Mouse (Mus musculus) forebrain, embryonic 14.5 days (tissue): ENCODE measurements around the gene Prkn. TPM values are rescaled to one million over a fixed set of nuclear protein-coding genes. Genes with fewer than 3 reads are reported as not detected.

Experiments
- ATAC-seq: fragments of 200-750 bp; cut with Nextera tagmentation; 2 replicates; pipeline ENCODE4 v1.8.0; 2017; ENCODE audit warnings: mild to moderate bottlenecking, moderate library complexity
- DNase-seq: peaks from one replicate; pipeline ENCODE4 v3.0.0-alpha.2; 2015; ENCODE audit warnings: low spot score
- H3K27ac ChIP-seq: fragments of 300-500 bp; sonication (generic); 2 replicates; pipeline ENCODE4 v1.5.1; 2014; ENCODE audit warnings: low read depth, mild to moderate bottlenecking, control low read depth, low read length, moderate library complexity
- H3K27me3 ChIP-seq: fragments of 300-500 bp; sonication (generic); replicated peaks from 2 replicates; pipeline ENCODE4 v1.6.1; 2014; ENCODE audit warnings: low read length, control low read depth, mixed read lengths; ENCODE audit not compliant: control insufficient read depth, insufficient read depth
- H3K36me3 ChIP-seq: fragments of 300-500 bp; sonication (generic); 2 replicates; pipeline ENCODE4 v1.6.1; 2014; ENCODE audit warnings: low read length, control low read depth; ENCODE audit not compliant: control insufficient read depth, insufficient read depth
- H3K4me1 ChIP-seq: fragments of 300-500 bp; sonication (generic); 2 replicates; pipeline ENCODE4 v1.6.1; 2014; ENCODE audit warnings: antibody characterized with exemption, low read length, control low read depth; ENCODE audit not compliant: control insufficient read depth, insufficient read depth
- H3K4me2 ChIP-seq: fragments of 300-500 bp; sonication (generic); 2 replicates; pipeline ENCODE4 v1.6.1; 2014; ENCODE audit warnings: mild to moderate bottlenecking, control low read depth, low read length
- H3K4me3 ChIP-seq: fragments of 300-500 bp; sonication (generic); 2 replicates; pipeline ENCODE4 v1.5.1; 2014; ENCODE audit warnings: low read depth, low read length, control low read depth
- H3K9ac ChIP-seq: fragments of 300-500 bp; sonication (generic); 2 replicates; pipeline ENCODE4 v1.6.1; 2014; ENCODE audit warnings: mild to moderate bottlenecking, low read length, control low read depth, moderate library complexity
- H3K9me3 ChIP-seq: fragments of 300-500 bp; sonication (generic); replicated peaks from 2 replicates; pipeline ENCODE4 v1.6.1; 2016; ENCODE audit warnings: low read length, control low read depth, mixed read lengths; ENCODE audit not compliant: control insufficient read depth
- WGBS: fragments of 180-500 bp; shearing (Covaris S2); extraction: QIAGEN DNeasy Blood & Tissue Kit; methylation state at CpG from one replicate; pipeline ENCODE4 v1.1.7; 2014; 5-methylcytosine and 5-hydroxymethylcytosine counted together
- polyA plus RNA-seq: library from polyadenylated mRNA; unstranded; fragments of >200 nt; fragmentation: Nextera tagmentation; extraction: Ambion mirVana; gene quantifications from 2 replicates; pipeline ENCODE4 v1.2.1, GENCODE M21; 2014

The Prkn gene
- polyA plus RNA-seq = 1.6 and 2.0 TPM in 2 replicates

DNA sequence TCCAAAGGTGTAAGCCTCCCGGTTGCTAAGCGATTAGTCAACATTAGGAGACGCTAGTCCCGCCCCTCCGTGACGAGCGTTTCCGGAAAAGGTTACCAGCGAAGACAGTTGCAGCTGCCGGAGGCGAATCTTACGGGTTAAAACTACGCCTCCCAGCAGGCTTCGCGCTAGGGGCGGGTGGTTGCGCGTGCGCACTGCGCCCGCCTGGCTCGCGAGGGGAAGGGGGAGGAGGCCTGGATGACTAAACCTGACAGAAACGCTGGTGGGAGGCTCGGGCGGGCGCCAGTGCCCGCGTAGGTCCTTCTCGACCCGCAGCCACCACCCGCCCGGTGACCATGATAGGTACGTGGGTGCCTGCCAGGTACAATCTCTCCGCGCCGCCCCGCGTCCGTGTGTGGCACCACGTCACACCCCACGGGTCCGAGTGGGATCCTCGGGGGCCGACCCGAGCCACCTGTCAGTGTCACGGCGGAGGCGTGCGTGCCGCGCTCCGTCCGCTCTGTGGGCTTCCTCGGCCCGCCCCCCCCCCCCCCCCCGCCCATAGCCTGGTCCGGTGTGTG is at the start of gene Prkn, which contains the start of gene Pacrg:
Gene Prkn (plus strand): TSS at position 237 of the 560 bp plus-strand sequence.
Gene Pacrg (minus strand): TSS at position 164 of the 560 bp plus-strand sequence.
- H3K27me3 ChIP-seq = no peaks in the 10 kb centered on the region
- H3K36me3 ChIP-seq = no peaks in the 10 kb centered on the region
- H3K4me3 ChIP-seq = peak within 1 kb of the TSS; percentile 66
- H3K4me1 ChIP-seq = peaks cover 5% of the 10 kb centered on the region
- H3K9ac ChIP-seq = peak within 1 kb of the TSS; percentile 75
- H3K27ac ChIP-seq = peak within 1 kb of the TSS; percentile 48; the same call in 1 of the 2 replicates
- under 1% methylated on average over 44 of the region's 58 CpGs for WGBS
- peak within 1 kb of the TSS; percentile 78 for H3K4me2 ChIP-seq
- ATAC-seq = peak; percentile 97
- peak; percentile 100 for DNase-seq
- no peaks in the 10 kb centered on the region for H3K9me3 ChIP-seq

DNA sequence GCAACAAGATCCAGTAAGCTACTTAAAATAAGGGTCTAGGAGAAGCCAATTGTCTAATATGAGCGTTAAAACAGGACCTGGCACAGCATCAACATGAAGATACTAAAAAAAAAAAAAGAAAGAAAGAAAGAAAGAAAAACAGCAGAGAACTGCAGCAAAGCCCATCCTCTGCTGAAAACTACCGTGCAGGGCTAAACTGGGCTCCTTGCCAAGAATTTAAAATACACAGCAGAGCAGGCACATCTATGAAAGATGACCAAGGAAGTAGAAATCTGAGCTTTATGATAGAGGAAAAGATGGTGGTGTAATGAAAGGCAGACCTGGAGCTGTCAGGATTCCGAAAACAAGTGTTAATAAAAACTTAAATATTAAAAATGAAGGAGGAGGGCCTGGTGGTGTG is 48.5 kb upstream of the Prkn start:
- no peaks in the 10 kb centered on the region for H3K36me3 ChIP-seq
- no peak overlapping the region for H3K4me2 ChIP-seq
- DNase-seq (peak; percentile 62), ATAC-seq (no peak)
- H3K9me3 ChIP-seq = no peaks in the 10 kb centered on the region
- no peak overlapping the region for H3K9ac ChIP-seq
- no peak overlapping the region for H3K27ac ChIP-seq
- H3K4me1 ChIP-seq = peaks cover 6% of the 10 kb centered on the region
- H3K4me3 ChIP-seq = no peak overlapping the region
- no peaks in the 10 kb centered on the region for H3K27me3 ChIP-seq
- WGBS = 35% methylated on average over 3 of the region's 3 CpGs

DNA sequence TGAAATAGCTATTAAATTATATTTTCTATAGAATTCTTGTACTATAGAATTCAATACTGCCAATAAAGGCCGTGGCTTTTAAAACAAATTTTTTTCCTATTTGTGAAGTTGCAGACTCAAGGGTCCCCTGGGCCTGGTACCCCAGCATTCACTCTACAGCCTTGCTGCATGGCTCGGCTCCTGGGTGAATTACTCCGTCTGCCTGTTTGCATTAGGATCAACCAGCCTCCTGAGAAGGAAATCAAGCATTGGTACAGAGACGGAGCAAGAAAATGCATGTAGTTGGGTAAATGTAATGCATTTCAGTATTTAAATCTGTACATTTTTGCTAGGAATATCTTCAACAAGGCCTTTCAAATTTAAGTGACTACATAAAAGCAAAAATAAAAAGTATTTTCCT is 33.5 kb upstream of the Prkn start:
- no peaks in the 10 kb centered on the region for H3K27me3 ChIP-seq
- no peak overlapping the region for H3K9ac ChIP-seq
- H3K4me1 ChIP-seq = peaks cover 4% of the 10 kb centered on the region
- no peak overlapping the region for H3K4me2 ChIP-seq
- H3K9me3 ChIP-seq = no peaks in the 10 kb centered on the region
- 75% methylated on average over 4 of the region's 4 CpGs for WGBS
- ATAC-seq (no peak), DNase-seq (no peak)
- H3K4me3 ChIP-seq = no peak overlapping the region
- H3K36me3 ChIP-seq = no peaks in the 10 kb centered on the region
- no peak overlapping the region for H3K27ac ChIP-seq

DNA sequence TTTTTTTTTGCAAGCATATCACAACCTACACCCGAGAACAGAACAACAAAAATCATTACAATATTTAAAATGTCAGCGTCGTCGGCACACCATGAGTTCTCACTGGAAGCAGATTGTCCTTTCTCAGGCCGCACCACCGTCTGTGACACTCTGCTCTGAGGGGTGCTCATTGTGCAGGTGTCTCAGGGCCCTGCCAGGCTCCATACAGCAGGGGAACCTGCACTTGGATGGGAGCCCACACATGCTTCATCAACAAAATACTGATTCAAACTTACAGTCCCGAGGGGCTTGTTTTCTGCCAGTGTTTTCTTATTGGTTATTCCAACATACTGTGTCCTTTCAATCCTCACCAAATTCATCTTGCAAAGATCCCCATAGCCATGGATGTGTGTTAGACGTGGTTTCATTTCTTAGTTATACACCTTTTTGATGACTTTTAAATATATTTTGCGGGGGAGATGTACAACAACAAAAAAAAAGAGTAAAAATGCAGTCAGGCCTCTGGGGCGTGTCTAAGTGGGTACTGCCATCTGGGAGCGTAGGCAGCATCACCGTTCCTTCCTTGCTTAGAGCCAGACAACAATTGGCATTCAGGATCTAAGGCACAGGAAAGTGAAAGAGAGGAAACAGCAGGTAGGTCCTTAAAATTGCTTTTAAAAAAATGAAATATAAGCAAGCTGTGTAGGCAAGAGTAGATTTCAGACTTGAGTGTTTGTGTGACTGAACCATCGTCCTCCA is 32.8 kb upstream of the Prkn start:
- Histone ChIP-seq H3K4me1 (peaks cover 4% of the 10 kb centered on the region), H3K4me2 (no peak overlapping the region), H3K27ac (no peak overlapping the region), H3K9ac (no peak overlapping the region), H3K9me3 (no peaks in the 10 kb centered on the region), H3K36me3 (no peaks in the 10 kb centered on the region), H3K4me3 (no peak overlapping the region), H3K27me3 (no peaks in the 10 kb centered on the region)
- ATAC-seq = no peak
- 57% methylated on average over 13 of the region's 13 CpGs for WGBS
- peak; percentile 50 for DNase-seq

DNA sequence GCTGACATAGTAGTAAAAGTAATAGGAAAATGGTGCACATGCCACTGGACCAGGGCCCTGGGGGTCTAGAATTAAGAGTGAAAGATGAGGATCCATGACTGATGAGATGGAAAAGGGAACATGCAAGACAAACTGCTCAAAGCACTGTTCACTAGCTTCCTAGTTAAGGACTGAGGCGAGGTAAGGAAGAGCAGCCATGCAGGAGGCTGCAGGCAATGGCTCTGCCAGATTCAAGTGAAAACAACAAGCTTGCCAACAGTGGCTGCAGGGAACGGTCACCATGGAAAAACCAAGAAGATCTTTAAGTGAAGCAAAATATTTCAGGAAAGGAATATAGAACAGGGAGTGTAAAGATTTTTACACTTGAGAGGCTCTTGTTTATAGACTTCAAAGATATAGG is 31.6 kb upstream of the Prkn start:
- Histone ChIP-seq H3K9ac (no peak overlapping the region), H3K4me3 (no peak overlapping the region), H3K9me3 (no peaks in the 10 kb centered on the region), H3K4me1 (peaks cover 4% of the 10 kb centered on the region), H3K4me2 (no peak overlapping the region), H3K27ac (no peak overlapping the region), H3K27me3 (no peaks in the 10 kb centered on the region), H3K36me3 (no peaks in the 10 kb centered on the region)
- DNase-seq = no peak
- no peak for ATAC-seq
- 64% methylated on average over 2 of the region's 2 CpGs for WGBS

DNA sequence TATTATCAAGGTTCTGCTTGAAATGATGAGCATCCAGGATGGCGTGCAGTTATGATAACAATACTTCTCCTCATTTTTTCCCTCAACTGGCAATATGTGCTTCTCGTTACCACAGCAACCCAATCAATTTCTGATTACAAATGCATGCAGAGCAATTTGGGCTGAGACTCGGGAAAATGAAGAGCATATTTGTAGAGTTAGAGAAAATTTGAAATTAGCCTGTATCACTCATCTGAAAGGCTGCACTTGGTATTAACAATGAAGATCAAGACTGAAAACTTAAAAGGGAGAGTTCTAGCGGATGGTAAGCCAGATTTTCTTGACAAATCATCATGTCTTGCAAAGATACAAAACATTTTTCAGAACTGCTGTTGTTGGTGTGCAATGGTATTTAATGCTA is 21.2 kb upstream of the Prkn start:
- no peak for DNase-seq
- WGBS = 80% methylated on average over 4 of the region's 4 CpGs
- no peak for ATAC-seq

DNA sequence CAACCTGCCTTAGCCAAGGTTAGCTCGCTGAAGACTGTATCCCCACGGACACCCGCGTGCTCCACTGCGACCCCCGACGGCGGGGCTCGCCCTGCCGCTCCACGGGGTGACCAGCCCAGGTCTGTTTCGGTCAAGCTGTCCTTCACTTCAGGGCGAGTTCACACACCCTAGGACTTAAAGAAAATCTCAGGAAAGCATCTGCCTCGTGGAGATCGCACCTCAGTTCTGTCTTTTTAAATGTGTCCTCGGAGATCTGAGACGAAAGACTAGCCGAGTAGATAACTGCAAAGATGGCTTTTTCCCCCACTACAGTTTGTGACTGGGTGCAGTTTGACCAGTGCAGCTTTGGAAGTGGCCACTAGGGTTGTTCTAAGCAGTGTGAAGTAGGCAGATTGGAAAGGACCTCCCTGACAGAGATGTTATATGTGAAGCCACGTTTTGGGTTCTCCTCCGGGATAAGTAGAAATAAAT is 582 bp downstream of the Prkn start:
- Histone ChIP-seq H3K4me1 (peaks cover 5% of the 10 kb centered on the region), H3K4me2 (peak overlapping the region; percentile 78), H3K9ac (peak overlapping the region; percentile 75), H3K36me3 (no peaks in the 10 kb centered on the region), H3K27ac (0 out of 2 replicates have a peak overlapping the region, but pooled peaks have one; percentile 48), H3K9me3 (no peaks in the 10 kb centered on the region), H3K4me3 (peak overlapping the region; percentile 66), H3K27me3 (no peaks in the 10 kb centered on the region)
- WGBS = 2% methylated on average over 20 of the region's 20 CpGs
- ATAC-seq = peak; percentile 35; the same call in 1 of the 2 replicates
- peak; percentile 70 for DNase-seq

More for the DNA sequence above, 21.2 kb upstream of the Prkn start:
- Histone ChIP-seq H3K9me3 (no peaks in the 10 kb centered on the region), H3K36me3 (no peaks in the 10 kb centered on the region), H3K27ac (no peak overlapping the region), H3K4me1 (no peaks in the 10 kb centered on the region), H3K9ac (no peak overlapping the region), H3K4me3 (no peak overlapping the region), H3K27me3 (no peaks in the 10 kb centered on the region), H3K4me2 (no peak overlapping the region)

DNA sequence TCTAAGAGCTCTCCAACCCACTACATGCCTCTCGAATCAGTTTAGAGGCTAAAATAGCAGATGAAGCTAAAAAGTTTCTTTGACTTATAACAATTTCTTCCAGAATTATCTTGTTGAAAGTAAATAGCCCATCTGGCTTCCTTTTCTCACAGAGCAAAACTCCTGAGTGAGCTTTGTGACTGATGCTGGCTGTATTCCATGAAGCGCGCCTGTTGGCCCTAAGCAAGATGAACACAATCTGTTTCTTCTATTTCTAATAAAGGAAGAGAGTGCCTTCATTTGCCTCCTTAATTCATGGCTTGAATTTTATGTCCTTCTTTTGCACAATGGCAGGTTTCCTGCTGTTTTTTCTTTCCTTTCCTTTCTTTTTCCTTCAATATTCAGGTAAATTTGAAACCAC is 14.0 kb downstream of the Prkn start:
- DNase-seq (peak; percentile 68), ATAC-seq (no peak)
- H3K36me3 ChIP-seq = no peaks in the 10 kb centered on the region
- no peaks in the 10 kb centered on the region for H3K27me3 ChIP-seq
- no peak overlapping the region for H3K4me2 ChIP-seq
- H3K9me3 ChIP-seq = no peaks in the 10 kb centered on the region
- no peak overlapping the region for H3K27ac ChIP-seq
- no peak overlapping the region for H3K4me3 ChIP-seq
- no peak overlapping the region for H3K9ac ChIP-seq
- H3K4me1 ChIP-seq = no peaks in the 10 kb centered on the region; the same call in 1 of the 2 replicates
- WGBS = 79% methylated on average over 3 of the region's 3 CpGs
